Mouse (Mus musculus) liver, embryonic 12.5 days (tissue): ENCODE measurements at regions not wholly inside any gene's neighbourhood (a gene's known extent, or its start where the extent isn't known, plus 50 kb on each side); places are given as distances from the start of the nearest gene placed in this dataset.
A peak's percentile ranks its signal among the peaks of the same experiment; 100 is the strongest.
"Not testable (repeated sequence)": the region's sequence is repeated elsewhere in the genome, so short reads cannot be mapped to it uniquely, and the experiment has no call there.

Experiments used
- ATAC-seq: fragments of 200-750 bp; cut with Nextera tagmentation; 2 replicates; pipeline ENCODE4 v1.8.0; 2017; ENCODE audit warnings: moderate number of reproducible peaks, mild to moderate bottlenecking, moderate library complexity
- H3K27ac ChIP-seq: fragments of 300-500 bp; sonication (generic); 2 replicates; pipeline ENCODE4 v1.5.1; 2016; ENCODE audit warnings: mild to moderate bottlenecking
- H3K27me3 ChIP-seq: fragments of 300-500 bp; sonication (generic); replicated peaks from 2 replicates; pipeline ENCODE4 v1.6.1; 2016; ENCODE audit warnings: mild to moderate bottlenecking, moderate library complexity
- H3K36me3 ChIP-seq: fragments of 300-500 bp; sonication (generic); 2 replicates; pipeline ENCODE4 v1.6.1; 2016; ENCODE audit warnings: mild to moderate bottlenecking, moderate library complexity
- H3K4me1 ChIP-seq: fragments of 300-500 bp; sonication (generic); 2 replicates; pipeline ENCODE4 v1.6.1; 2016
- H3K4me2 ChIP-seq: fragments of 300-500 bp; sonication (generic); 2 replicates; pipeline ENCODE4 v1.6.1; 2016; ENCODE audit warnings: mild to moderate bottlenecking, moderate library complexity
- H3K4me3 ChIP-seq: fragments of 300-500 bp; sonication (generic); 2 replicates; pipeline ENCODE4 v1.5.1; 2016; ENCODE audit warnings: mild to moderate bottlenecking, moderate library complexity
- H3K9ac ChIP-seq: fragments of 300-500 bp; sonication (generic); 2 replicates; pipeline ENCODE4 v1.6.1; 2016; ENCODE audit warnings: mild to moderate bottlenecking, moderate library complexity
- H3K9me3 ChIP-seq: fragments of 300-500 bp; sonication (generic); replicated peaks from 2 replicates; pipeline ENCODE4 v1.6.1; 2016; ENCODE audit warnings: mild to moderate bottlenecking, moderate library complexity
- WGBS: fragments of 180-500 bp; shearing (Covaris S2); methylation state at CpG from one replicate; pipeline ENCODE4 v1.1.7; 2016; ENCODE audit not compliant: insufficient replicate concordance; 5-methylcytosine and 5-hydroxymethylcytosine counted together

- H3K27me3 ChIP-seq, result no peaks in the 10 kb centered on the region
- no peak overlapping the region for H3K4me3 ChIP-seq
- ATAC-seq, result peak; percentile 99
- peak overlapping the region; percentile 30; the same call in 1 of the 2 replicates for H3K27ac ChIP-seq
- H3K9me3 ChIP-seq, result no peaks in the 10 kb centered on the region
- H3K4me2 ChIP-seq, result peak overlapping the region; percentile 44
- WGBS, result 32% methylated on average over 4 of the region's 4 CpGs
- peaks cover 22% of the 10 kb centered on the region for H3K4me1 ChIP-seq
- no peaks in the 10 kb centered on the region for H3K36me3 ChIP-seq
- no peak overlapping the region for H3K9ac ChIP-seq
Observed at GRCm38 (mm10) chr13:45130516-45131249, 52.2 kb downstream of the Gm9817 start.

- H3K9me3 ChIP-seq, result no peaks in the 10 kb centered on the region
- H3K9ac ChIP-seq, result no peak overlapping the region
- H3K27ac ChIP-seq, result no peak overlapping the region
- H3K27me3 ChIP-seq, result peaks cover 15% of the 10 kb centered on the region; the same call in 1 of the 2 replicates
- WGBS, result 12% methylated on average over 2 of the region's 2 CpGs
- peaks cover 18% of the 10 kb centered on the region for H3K4me1 ChIP-seq
- peak; percentile 83 for ATAC-seq
- H3K4me2 ChIP-seq, result no peak overlapping the region
- no peak overlapping the region for H3K4me3 ChIP-seq
- no peaks in the 10 kb centered on the region for H3K36me3 ChIP-seq
Observed at GRCm38 (mm10) chr13:45140616-45141015, 62.1 kb downstream of the Gm9817 start.

DNA sequence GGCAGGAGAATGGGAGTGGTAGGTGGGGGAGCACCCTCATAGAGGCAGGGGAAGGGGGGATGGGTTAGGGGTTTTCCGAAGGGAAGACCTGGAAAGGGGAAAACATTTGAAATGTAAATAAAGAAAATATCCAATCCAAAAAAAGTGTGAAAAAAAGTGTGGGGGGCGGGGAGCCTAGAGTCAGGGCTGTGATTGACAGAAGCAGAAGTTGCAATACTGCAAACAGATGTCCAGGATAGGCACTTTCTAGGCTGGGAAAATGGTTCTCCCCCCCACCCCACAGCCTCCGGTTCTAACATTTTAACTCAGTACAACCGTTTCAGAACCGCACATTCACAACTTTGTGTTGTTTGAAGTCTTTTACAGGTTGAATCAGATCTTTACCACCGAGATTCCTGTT lies 66.6 kb downstream of the Gm9817 start:
- peaks cover 14% of the 10 kb centered on the region for H3K4me1 ChIP-seq
- WGBS, result 29% methylated on average over 6 of the region's 6 CpGs
- no peaks in the 10 kb centered on the region for H3K36me3 ChIP-seq
- no peak overlapping the region for H3K4me3 ChIP-seq
- no peak overlapping the region for H3K27ac ChIP-seq
- no peaks in the 10 kb centered on the region for H3K9me3 ChIP-seq
- H3K4me2 ChIP-seq, result no peak overlapping the region
- peaks cover 46% of the 10 kb centered on the region for H3K27me3 ChIP-seq
- no peak for ATAC-seq
- H3K9ac ChIP-seq, result no peak overlapping the region

GRCm38 (mm10) chr13:45156223-45156622 lies 77.7 kb downstream of the Gm9817 start:
- H3K36me3 ChIP-seq, result no peaks in the 10 kb centered on the region
- peak; percentile 49; the same call in 1 of the 2 replicates for ATAC-seq
- 55% methylated on average over 3 of the region's 3 CpGs for WGBS

GRCm38 (mm10) chr13:45156982-45157381 lies 78.5 kb downstream of the Gm9817 start:
- peaks cover 35% of the 10 kb centered on the region for H3K27me3 ChIP-seq
- H3K27ac ChIP-seq, result no peak overlapping the region
- H3K4me1 ChIP-seq, result no peaks in the 10 kb centered on the region
- no peak overlapping the region for H3K4me2 ChIP-seq
- no peak for ATAC-seq
- H3K4me3 ChIP-seq, result no peak overlapping the region
- no peaks in the 10 kb centered on the region for H3K9me3 ChIP-seq
- no peaks in the 10 kb centered on the region for H3K36me3 ChIP-seq
- H3K9ac ChIP-seq, result no peak overlapping the region
- 58% methylated on average over 2 of the region's 2 CpGs for WGBS

More at GRCm38 (mm10) chr13:45156223-45156622, 77.7 kb downstream of the Gm9817 start:
- Histone ChIP-seq H3K27ac (no peak overlapping the region), H3K9me3 (no peaks in the 10 kb centered on the region), H3K4me2 (no peak overlapping the region), H3K27me3 (peaks cover 34% of the 10 kb centered on the region), H3K9ac (no peak overlapping the region), H3K4me1 (no peaks in the 10 kb centered on the region), H3K4me3 (no peak overlapping the region)

GRCm38 (mm10) chr13:45160281-45160680 lies 81.8 kb downstream of the Gm9817 start:
- Histone ChIP-seq H3K36me3 (no peaks in the 10 kb centered on the region), H3K27me3 (peaks cover 30% of the 10 kb centered on the region), H3K4me1 (no peaks in the 10 kb centered on the region), H3K4me2 (no peak overlapping the region), H3K27ac (no peak overlapping the region), H3K4me3 (no peak overlapping the region), H3K9ac (no peak overlapping the region), H3K9me3 (no peaks in the 10 kb centered on the region)
- WGBS, result 68% methylated on average over 5 of the region's 5 CpGs
- ATAC-seq, result no peak

DNA sequence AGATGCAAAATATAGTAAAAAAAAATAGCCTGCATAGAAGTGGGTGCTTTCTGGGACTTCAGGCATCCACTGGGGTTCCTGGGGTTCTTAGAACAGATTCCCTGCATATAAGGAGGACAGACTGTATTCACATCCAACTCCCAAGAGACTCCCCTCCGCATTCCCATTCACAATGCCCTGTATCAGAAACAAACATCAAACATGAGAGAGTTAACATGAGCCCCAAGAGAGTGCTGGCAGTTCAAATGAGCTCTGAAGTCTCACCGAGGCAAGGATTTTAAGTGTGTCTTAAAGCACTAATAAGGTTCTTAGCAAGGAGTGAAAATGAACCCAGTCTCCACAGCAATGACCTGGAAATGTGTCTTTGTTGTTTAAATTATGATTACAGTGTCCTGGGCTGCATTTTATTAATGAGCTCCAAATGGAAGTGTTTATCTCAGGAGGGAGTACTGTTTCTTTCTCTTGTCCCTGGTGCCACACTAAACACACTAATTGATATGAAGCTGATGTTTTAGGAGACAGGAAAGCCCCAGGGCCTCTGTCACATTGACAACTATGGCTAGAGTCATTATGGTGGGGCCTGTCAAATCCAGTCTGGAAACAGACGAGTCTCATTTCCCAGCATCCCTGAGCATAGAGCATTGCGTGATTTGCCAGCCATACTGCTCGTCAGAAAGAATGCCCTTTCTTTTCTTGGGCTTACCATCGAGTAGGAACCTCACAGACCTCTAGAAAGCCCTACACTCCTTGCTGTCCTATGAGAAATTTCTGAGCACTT lies 85.7 kb downstream of the Gm9817 start:
- H3K36me3 ChIP-seq, result no peaks in the 10 kb centered on the region
- H3K9me3 ChIP-seq, result no peaks in the 10 kb centered on the region
- 55% methylated on average over 6 of the region's 6 CpGs for WGBS
- H3K4me2 ChIP-seq, result no peak overlapping the region
- no peak overlapping the region for H3K27ac ChIP-seq
- peaks cover 40% of the 10 kb centered on the region for H3K27me3 ChIP-seq
- H3K9ac ChIP-seq, result no peak overlapping the region
- no peak overlapping the region for H3K4me3 ChIP-seq
- no peak for ATAC-seq
- no peaks in the 10 kb centered on the region for H3K4me1 ChIP-seq

DNA sequence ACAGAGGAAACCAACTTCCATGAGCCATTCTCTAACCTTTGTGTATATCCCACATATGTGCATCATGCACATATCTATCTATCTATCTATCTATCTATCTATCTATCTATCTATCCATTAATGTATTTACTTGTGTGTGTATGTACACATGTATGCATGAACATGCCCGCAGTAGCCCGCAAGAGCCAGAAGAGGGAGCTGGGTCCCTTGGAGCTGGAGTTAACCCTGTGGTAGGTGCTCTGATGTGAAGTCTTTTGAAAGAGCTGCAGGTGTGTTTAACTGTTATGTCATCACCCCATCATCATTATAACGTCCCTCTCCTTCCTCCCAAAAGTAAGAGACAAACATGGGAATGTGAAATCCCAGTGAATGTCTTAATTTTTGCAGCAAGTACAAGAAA lies 86.7 kb downstream of the Gm9817 start:
- ATAC-seq, result no peak
- WGBS, result 69% methylated on average over 3 of the region's 3 CpGs
- H3K36me3 ChIP-seq, result no peaks in the 10 kb centered on the region
- peaks cover 39% of the 10 kb centered on the region for H3K27me3 ChIP-seq
- H3K4me1 ChIP-seq, result no peaks in the 10 kb centered on the region
- H3K9ac ChIP-seq, result no peak overlapping the region
- no peak overlapping the region for H3K4me2 ChIP-seq
- H3K27ac ChIP-seq, result no peak overlapping the region
- no peak overlapping the region for H3K4me3 ChIP-seq
- H3K9me3 ChIP-seq, result no peaks in the 10 kb centered on the region

DNA sequence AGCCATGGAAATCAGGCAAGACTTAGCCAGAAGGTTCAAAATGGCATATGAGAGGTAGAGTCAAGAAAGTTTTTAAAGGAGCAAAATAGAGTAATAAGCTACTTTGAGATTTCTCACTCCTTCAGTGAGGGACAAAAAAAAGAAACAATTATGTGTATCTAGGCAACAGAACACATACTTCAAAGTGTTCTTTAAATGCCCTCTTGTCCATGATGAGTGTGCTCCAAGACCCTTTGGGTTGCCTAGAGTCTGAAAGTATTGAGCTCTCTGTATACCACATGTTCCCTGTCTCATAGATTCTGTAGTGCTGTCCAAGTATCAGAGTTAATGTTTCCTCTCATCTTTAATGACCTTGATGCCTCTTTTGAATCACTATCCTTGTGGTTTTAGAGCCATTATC lies 91.2 kb downstream of the Gm9817 start:
- Histone ChIP-seq H3K4me2 (no peak overlapping the region), H3K4me3 (no peak overlapping the region), H3K36me3 (no peaks in the 10 kb centered on the region), H3K9ac (no peak overlapping the region), H3K4me1 (no peaks in the 10 kb centered on the region), H3K27ac (no peak overlapping the region), H3K9me3 (no peaks in the 10 kb centered on the region), H3K27me3 (peaks cover 14% of the 10 kb centered on the region; the same call in 1 of the 2 replicates)
- ATAC-seq, result no peak

GRCm38 (mm10) chr13:45173139-45173538 lies 94.6 kb downstream of the Gm9817 start:
- Histone ChIP-seq H3K36me3 (no peaks in the 10 kb centered on the region), H3K4me1 (no peaks in the 10 kb centered on the region), H3K9ac (no peak overlapping the region), H3K9me3 (no peaks in the 10 kb centered on the region), H3K4me2 (no peak overlapping the region), H3K27ac (no peak overlapping the region), H3K27me3 (peaks cover 12% of the 10 kb centered on the region; the same call in 1 of the 2 replicates), H3K4me3 (no peak overlapping the region)
- 78% methylated on average over 9 of the region's 9 CpGs for WGBS
- ATAC-seq, result no peak

DNA sequence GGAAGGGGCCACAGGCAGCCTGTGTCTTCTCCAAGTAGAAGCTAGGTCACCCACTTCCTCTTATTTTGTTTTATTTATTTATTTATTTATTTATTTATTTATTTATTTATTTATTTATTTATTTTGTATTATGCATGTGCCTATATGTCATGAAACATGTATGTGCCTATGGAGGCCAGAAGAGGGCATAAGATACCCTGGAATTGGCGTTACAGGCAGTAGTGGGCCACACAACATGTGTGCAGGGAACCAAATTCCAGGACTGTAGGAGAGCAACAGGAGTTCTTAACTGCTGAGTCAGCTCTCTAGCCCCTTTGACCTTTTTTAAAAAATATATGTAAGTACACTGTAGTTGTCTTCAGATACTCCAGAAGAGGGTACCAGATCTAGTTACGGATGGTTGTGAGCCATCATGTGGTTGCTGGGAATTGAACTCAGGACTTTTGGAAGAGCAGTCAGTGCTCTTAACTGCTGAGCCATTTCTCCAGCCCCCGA lies 97.3 kb downstream of the Gm9817 start:
- not testable (repeated sequence) for H3K4me1 ChIP-seq, H3K9ac ChIP-seq, H3K4me2 ChIP-seq, H3K4me3 ChIP-seq, H3K27ac ChIP-seq, ATAC-seq, H3K36me3 ChIP-seq, H3K9me3 ChIP-seq
- H3K27me3 ChIP-seq, result peaks cover 11% of the 10 kb centered on the region; the same call in 1 of the 2 replicates
- WGBS, result 76% methylated on average over 3 of the region's 3 CpGs

DNA sequence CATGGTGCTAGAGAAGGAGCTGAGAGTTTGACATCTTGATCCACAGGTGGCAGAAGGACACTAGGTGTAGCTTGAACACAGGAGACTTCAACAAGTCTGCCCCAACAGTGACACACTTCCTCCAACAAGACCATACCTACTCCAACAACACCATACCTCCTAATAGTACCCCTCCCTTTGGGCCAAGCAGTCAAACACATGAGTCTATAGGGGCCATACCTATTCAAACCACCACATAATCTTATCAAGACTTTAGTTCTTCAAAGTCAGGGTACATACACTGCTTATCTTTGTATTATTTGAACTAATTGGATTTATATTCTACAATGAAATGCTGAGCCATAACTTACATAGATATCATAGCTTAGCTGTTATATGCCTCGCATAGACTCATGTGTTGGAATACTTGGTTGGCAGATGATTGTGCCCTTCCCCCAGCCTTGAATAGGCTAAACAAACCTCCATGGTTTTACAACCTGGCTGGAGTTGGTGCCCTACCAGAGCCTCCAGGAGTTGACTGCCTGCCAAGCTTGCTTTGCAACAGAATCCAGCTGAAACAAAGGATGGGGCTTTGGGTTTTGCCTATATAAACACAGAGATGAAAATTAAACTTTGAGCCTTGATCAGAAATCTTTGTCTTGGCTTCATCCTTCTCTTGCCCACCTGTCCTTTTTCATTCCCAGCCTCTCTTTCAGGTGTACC lies 103.2 kb downstream of the Gm9817 start:
- WGBS, result 72% methylated on average over 1 of the region's 1 CpGs
- Histone ChIP-seq H3K9ac (no peak overlapping the region), H3K4me3 (no peak overlapping the region), H3K9me3 (no peaks in the 10 kb centered on the region), H3K36me3 (no peaks in the 10 kb centered on the region), H3K27me3 (peaks cover 31% of the 10 kb centered on the region), H3K4me1 (no peaks in the 10 kb centered on the region), H3K27ac (no peak overlapping the region), H3K4me2 (no peak overlapping the region)
- ATAC-seq, result no peak
